Mouse (Mus musculus) brain, embryonic 14.5 days (tissue): ENCODE results near the gene Pacs2.

Experiments
- CTCF ChIP-seq: fragments of 200-500 bp; IDR thresholded peaks from 2 replicates; pipeline ENCODE4 v1.5.1; 2012; ENCODE audit warnings: inconsistent platforms, mild to moderate bottlenecking, moderate library complexity, borderline replicate concordance; ENCODE audit not compliant: insufficient read depth, insufficient read length; ENCODE audit errors: extremely low read depth
- POLR2A ChIP-seq: fragments of 200-500 bp; IDR thresholded peaks from 2 replicates; pipeline ENCODE4 v1.6.1; 2012; ENCODE audit warnings: mild to moderate bottlenecking, inconsistent platforms, borderline replicate concordance; ENCODE audit not compliant: poor library complexity, insufficient read depth, insufficient read length, severe bottlenecking; ENCODE audit errors: extremely low read depth

DNA sequence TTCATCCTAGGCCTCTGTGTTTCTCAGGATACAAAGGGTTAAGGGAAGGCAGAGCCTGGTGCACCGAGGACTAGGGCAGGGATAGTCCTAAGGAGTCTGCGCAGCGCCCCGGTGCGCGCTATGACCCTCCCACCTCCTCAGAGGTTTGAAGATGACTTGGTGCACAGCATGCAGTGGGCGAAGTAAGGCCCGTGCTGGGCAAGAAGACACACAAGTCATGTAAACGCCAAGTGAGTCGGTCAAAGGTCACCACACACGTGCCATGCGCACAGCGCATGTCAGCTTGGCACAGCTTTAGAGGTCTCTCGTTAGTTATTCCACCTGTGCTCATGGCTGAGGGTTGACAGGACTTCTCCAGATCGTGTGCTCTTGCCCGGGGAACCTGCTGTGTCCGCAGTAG is 75.7 kb downstream of the Pacs2 start:
- TF ChIP-seq POLR2A (no peak), CTCF (no peak)
